Mouse (Mus musculus) splenic B cell, adult 2 months (primary cell): ENCODE measurements around the gene Larp1.

Source experiments
- DNase-seq: peaks from one replicate; pipeline ENCODE4 v3.0.0-alpha.2; 2011; ENCODE audit warnings: low read depth, low spot score
- H3K27me3 ChIP-seq: 2 replicates; pipeline ENCODE4 v1.6.1; 2012; ENCODE audit warnings: mild to moderate bottlenecking, low read length, moderate library complexity, mixed read lengths; ENCODE audit not compliant: control insufficient read depth, poor library complexity, insufficient read depth, severe bottlenecking
- H3K36me3 ChIP-seq: 2 replicates; pipeline ENCODE4 v1.6.1; 2012; ENCODE audit warnings: mild to moderate bottlenecking, low read length, moderate library complexity, mixed read lengths; ENCODE audit not compliant: control insufficient read depth, poor library complexity, insufficient read depth, severe bottlenecking

Gene Larp1

GRCm38 (mm10) chr11:58010930-58011329, 2.1 kb downstream of the Larp1 start:
- no peaks in the 10 kb centered on the region for H3K27me3 ChIP-seq
- no peaks in the 10 kb centered on the region for H3K36me3 ChIP-seq
- no peak for DNase-seq

GRCm38 (mm10) chr11:58011813-58012212, 2.9 kb downstream of the Larp1 start:
- Histone ChIP-seq H3K36me3 (no peaks in the 10 kb centered on the region), H3K27me3 (no peaks in the 10 kb centered on the region)
- DNase-seq = no peak

- no peak for DNase-seq
- H3K27me3 ChIP-seq = no peaks in the 10 kb centered on the region
- no peaks in the 10 kb centered on the region for H3K36me3 ChIP-seq
These were observed 3.8 kb downstream of the Larp1 start for GRCm38 (mm10) chr11:58012674-58013073.

- Histone ChIP-seq H3K27me3 (no peaks in the 10 kb centered on the region), H3K36me3 (no peaks in the 10 kb centered on the region)
- no peak for DNase-seq
These were observed 4.2 kb downstream of the Larp1 start for GRCm38 (mm10) chr11:58013100-58013499.

- Histone ChIP-seq H3K36me3 (no peaks in the 10 kb centered on the region), H3K27me3 (no peaks in the 10 kb centered on the region)
- no peak for DNase-seq
These were observed 5.7 kb downstream of the Larp1 start for GRCm38 (mm10) chr11:58014604-58015003.

- Histone ChIP-seq H3K36me3 (no peaks in the 10 kb centered on the region), H3K27me3 (no peaks in the 10 kb centered on the region)
- DNase-seq = no peak
These were observed 6.5 kb downstream of the Larp1 start for GRCm38 (mm10) chr11:58015339-58015738.

- Histone ChIP-seq H3K36me3 (no peaks in the 10 kb centered on the region), H3K27me3 (no peaks in the 10 kb centered on the region)
- DNase-seq = no peak
These were observed 7.5 kb downstream of the Larp1 start for GRCm38 (mm10) chr11:58016371-58016770.

GRCm38 (mm10) chr11:58017422-58017821, 8.6 kb downstream of the Larp1 start:
- H3K36me3 ChIP-seq = no peaks in the 10 kb centered on the region
- DNase-seq = no peak
- no peaks in the 10 kb centered on the region for H3K27me3 ChIP-seq

GRCm38 (mm10) chr11:58018287-58018686, 9.4 kb downstream of the Larp1 start:
- Histone ChIP-seq H3K36me3 (no peaks in the 10 kb centered on the region), H3K27me3 (no peaks in the 10 kb centered on the region)
- no peak for DNase-seq

- DNase-seq = no peak
- Histone ChIP-seq H3K27me3 (no peaks in the 10 kb centered on the region), H3K36me3 (no peaks in the 10 kb centered on the region)
These were observed 9.8 kb downstream of the Larp1 start for GRCm38 (mm10) chr11:58018701-58019100.

- DNase-seq = no peak
- Histone ChIP-seq H3K36me3 (no peaks in the 10 kb centered on the region), H3K27me3 (no peaks in the 10 kb centered on the region)
These were observed 12.2 kb downstream of the Larp1 start for GRCm38 (mm10) chr11:58021095-58021494.

- DNase-seq = no peak
- Histone ChIP-seq H3K27me3 (no peaks in the 10 kb centered on the region), H3K36me3 (no peaks in the 10 kb centered on the region)
These were observed 12.8 kb downstream of the Larp1 start for GRCm38 (mm10) chr11:58021618-58022017.

- no peak for DNase-seq
- no peaks in the 10 kb centered on the region for H3K36me3 ChIP-seq
- H3K27me3 ChIP-seq = no peaks in the 10 kb centered on the region
These were observed 15.4 kb downstream of the Larp1 start for GRCm38 (mm10) chr11:58024271-58024670.

- Histone ChIP-seq H3K36me3 (no peaks in the 10 kb centered on the region), H3K27me3 (no peaks in the 10 kb centered on the region)
- no peak for DNase-seq
These were observed 15.8 kb downstream of the Larp1 start for GRCm38 (mm10) chr11:58024671-58025070.

- Histone ChIP-seq H3K36me3 (no peaks in the 10 kb centered on the region), H3K27me3 (no peaks in the 10 kb centered on the region)
- DNase-seq = no peak
These were observed 17.0 kb downstream of the Larp1 start for GRCm38 (mm10) chr11:58025881-58026280.

- H3K36me3 ChIP-seq = no peaks in the 10 kb centered on the region
- no peaks in the 10 kb centered on the region for H3K27me3 ChIP-seq
- peak; percentile 45 for DNase-seq
These were observed 17.5 kb downstream of the Larp1 start for GRCm38 (mm10) chr11:58026337-58026736.
